Mouse (Mus musculus): ENCODE results near the gene Gm5286. TPM values are rescaled to one million over a fixed set of nuclear protein-coding genes. Genes with fewer than 3 reads are reported as not detected.
"Not testable (repeated sequence)": the region's sequence is repeated elsewhere in the genome, so short reads cannot be mapped to it uniquely, and the experiment has no call there.

The Gm5286 gene
- polyA plus RNA-seq (2015; fragmentation: Nextera tagmentation; extraction: Ambion mirVana) = not detected in 2 replicates

DNA sequence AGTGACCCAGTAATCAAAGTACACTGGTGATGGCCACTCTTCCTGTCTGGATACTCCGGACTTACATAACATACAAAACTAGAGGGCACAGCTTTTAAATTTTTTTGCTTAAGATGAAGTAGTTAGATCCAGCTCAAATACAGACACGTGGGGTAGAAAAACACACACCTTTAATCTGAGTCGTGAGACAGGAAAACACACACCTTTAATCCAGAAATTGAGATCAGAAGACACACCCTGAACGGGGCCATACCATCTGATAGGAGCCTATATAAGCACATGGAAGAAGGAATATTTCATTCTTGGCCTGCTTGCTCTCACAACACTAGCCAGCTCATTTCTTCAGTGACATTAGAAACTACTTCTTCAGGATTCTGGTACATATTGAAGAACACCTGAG lies at the start of gene Gm5286:
Gm5286 (plus strand) TSS at position 301 of the 400 bp plus-strand sequence.
- WGBS (ENCODE audit: insufficient replicate concordance) = 58% methylated on average over 2 of the region's 4 CpGs

DNA sequence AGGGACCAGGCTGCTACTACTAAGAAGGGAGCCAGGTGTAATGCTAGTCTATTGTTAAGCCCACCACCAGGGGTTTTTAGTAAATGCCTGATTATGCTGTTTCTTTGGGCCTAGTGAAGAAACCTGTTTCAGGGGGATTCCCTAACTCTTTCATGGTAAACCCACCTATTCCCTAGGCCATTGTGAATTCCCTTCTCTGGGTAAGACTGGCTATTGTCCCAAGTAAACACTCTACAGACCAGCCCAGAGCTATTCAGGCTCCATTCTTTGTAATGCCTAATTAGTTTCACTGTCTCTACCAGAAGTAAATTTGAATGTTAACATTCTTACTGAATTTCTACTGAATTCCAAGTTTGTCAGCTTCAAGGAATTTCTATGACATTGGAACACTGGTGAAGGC lies 29.2 kb upstream of the Gm5286 start:
- H3K4me3 ChIP-seq (ENCODE audit: low read depth, low read length); H3K27ac ChIP-seq (ENCODE audit: low read length); H3K9me3 ChIP-seq (replicated peaks; ENCODE audit: control insufficient read depth, low read length); ATAC-seq (ENCODE audit: low read depth); H3K36me3 ChIP-seq (ENCODE audit: control insufficient read depth, insufficient read depth); H3K9ac ChIP-seq (ENCODE audit: low read depth, low read length); H3K27me3 ChIP-seq (ENCODE audit: control insufficient read depth, insufficient read depth, low read depth, low read length); H3K4me1 ChIP-seq (ENCODE audit: control insufficient read depth, low read depth, low read length); H3K4me2 ChIP-seq (ENCODE audit: low read depth, low read length): not testable (repeated sequence)

More for the DNA sequence above, at the start of gene Gm5286:
- ATAC-seq (ENCODE audit: low read depth); H3K4me3 ChIP-seq (ENCODE audit: low read depth, low read length); H3K27me3 ChIP-seq (ENCODE audit: control insufficient read depth, insufficient read depth, low read depth, low read length); H3K4me1 ChIP-seq (ENCODE audit: control insufficient read depth, low read depth, low read length); H3K36me3 ChIP-seq (ENCODE audit: control insufficient read depth, insufficient read depth); H3K9me3 ChIP-seq (replicated peaks; ENCODE audit: control insufficient read depth, low read length); H3K9ac ChIP-seq (ENCODE audit: low read depth, low read length); H3K27ac ChIP-seq (ENCODE audit: low read length); H3K4me2 ChIP-seq (ENCODE audit: low read depth, low read length): not testable (repeated sequence)

DNA sequence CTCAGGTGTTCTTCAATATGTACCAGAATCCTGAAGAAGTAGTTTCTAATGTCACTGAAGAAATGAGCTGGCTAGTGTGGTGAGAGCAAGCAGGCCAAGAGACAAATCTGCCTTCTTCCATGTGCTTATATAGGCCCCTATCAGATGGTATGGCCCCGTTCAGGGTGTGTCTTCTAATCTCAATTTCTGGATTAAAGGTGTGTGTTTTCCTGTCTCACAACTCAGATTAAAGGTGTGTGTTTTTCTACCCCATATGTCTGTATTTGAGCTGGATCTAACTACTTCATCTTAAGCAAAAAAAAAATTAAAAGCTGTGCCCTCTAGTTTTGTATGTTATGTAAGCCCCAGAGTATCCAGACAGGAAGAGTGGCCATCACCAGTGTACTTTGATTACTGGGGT lies 18.4 kb upstream of the Gm5286 start, which contains the start of gene Gm10696:
Gm10696 (minus strand) TSS at position 101 of the 400 bp plus-strand sequence.
- WGBS (ENCODE audit: insufficient replicate concordance) = 52% methylated on average over 1 of the region's 1 CpGs
- H3K4me3 ChIP-seq (ENCODE audit: low read depth, low read length); H3K36me3 ChIP-seq (ENCODE audit: control insufficient read depth, insufficient read depth); H3K4me2 ChIP-seq (ENCODE audit: low read depth, low read length); ATAC-seq (ENCODE audit: low read depth); H3K4me1 ChIP-seq (ENCODE audit: control insufficient read depth, low read depth, low read length); H3K9ac ChIP-seq (ENCODE audit: low read depth, low read length); H3K27me3 ChIP-seq (ENCODE audit: control insufficient read depth, insufficient read depth, low read depth, low read length); H3K27ac ChIP-seq (ENCODE audit: low read length); H3K9me3 ChIP-seq (replicated peaks; ENCODE audit: control insufficient read depth, low read length): not testable (repeated sequence)

Other genes with a start within 250 kb of the Gm5286 start
- gene Tdpoz5, start 235.4 kb upstream of the Gm5286 start, polyA plus RNA-seq (2015; fragmentation: Nextera tagmentation; extraction: Ambion mirVana) = not detected in 2 replicates
- not detected in 2 replicates for gene Gm9125, start 141.8 kb upstream of the Gm5286 start, polyA plus RNA-seq (2015; fragmentation: Nextera tagmentation; extraction: Ambion mirVana)
- gene Gm10697, start 124.1 kb upstream of the Gm5286 start, polyA plus RNA-seq (2015; fragmentation: Nextera tagmentation; extraction: Ambion mirVana) = not detected in 2 replicates
- not detected in 2 replicates for gene Gm10696, start 18.5 kb upstream of the Gm5286 start, polyA plus RNA-seq (2015; fragmentation: Nextera tagmentation; extraction: Ambion mirVana)
- gene Gm4778, start 67.3 kb downstream of the Gm5286 start, polyA plus RNA-seq (2015; fragmentation: Nextera tagmentation; extraction: Ambion mirVana) = not detected in 2 replicates
- 4.4 and 4.6 TPM in 2 replicates for gene Them4, start 113.4 kb downstream of the Gm5286 start, polyA plus RNA-seq (2015; fragmentation: Nextera tagmentation; extraction: Ambion mirVana)
- gene Them5, start 145.4 kb downstream of the Gm5286 start, polyA plus RNA-seq (2015; fragmentation: Nextera tagmentation; extraction: Ambion mirVana) = not detected in 2 replicates
- gene C2cd4d, start 165.7 kb downstream of the Gm5286 start, polyA plus RNA-seq (2015; fragmentation: Nextera tagmentation; extraction: Ambion mirVana) = not detected in 2 replicates
- gene Rorc, start 176.1 kb downstream of the Gm5286 start, polyA plus RNA-seq (2015; fragmentation: Nextera tagmentation; extraction: Ambion mirVana) = 2.2 and 2.3 TPM in 2 replicates
- gene Lingo4, start 201.8 kb downstream of the Gm5286 start, polyA plus RNA-seq (2015; fragmentation: Nextera tagmentation; extraction: Ambion mirVana) = 0.06 TPM in 2 replicates
- gene Tdrkh, start 216.6 kb downstream of the Gm5286 start, polyA plus RNA-seq (2015; fragmentation: Nextera tagmentation; extraction: Ambion mirVana) = 8.1 and 9.6 TPM in 2 replicates
- 33.5 and 33.8 TPM in 2 replicates for gene Mrpl9, start 246.6 kb downstream of the Gm5286 start, polyA plus RNA-seq (2015; fragmentation: Nextera tagmentation; extraction: Ambion mirVana)
- 0.26 and 0.32 TPM in 2 replicates for gene Oaz3, start 247.2 kb downstream of the Gm5286 start, polyA plus RNA-seq (2015; fragmentation: Nextera tagmentation; extraction: Ambion mirVana)

All from liver, embryonic 16.5 days (tissue).